Mouse (Mus musculus) lung, postnatal 0 days (tissue): Measurements from ENCODE around the gene Gm42674. TPM values are rescaled to one million over a fixed set of nuclear protein-coding genes. Genes with fewer than 3 reads are reported as not detected.

Source experiments
- ATAC-seq: fragments of 200-750 bp; cut with Nextera tagmentation; 2 replicates; pipeline ENCODE4 v1.8.0; 2017; ENCODE audit warnings: moderate library complexity
- DNase-seq: peaks from one replicate; pipeline ENCODE4 v3.0.0-alpha.2; 2016; ENCODE audit warnings: low spot score
- H3K27ac ChIP-seq: fragments of 300-500 bp; sonication (generic); 2 replicates; pipeline ENCODE4 v1.5.1; 2014; ENCODE audit warnings: antibody characterized with exemption, mild to moderate bottlenecking, low read length, mixed read lengths
- H3K27me3 ChIP-seq: fragments of 300-500 bp; sonication (generic); replicated peaks from 2 replicates; pipeline ENCODE4 v1.6.1; 2014; ENCODE audit warnings: low read length, mixed read lengths; ENCODE audit not compliant: insufficient read depth
- H3K36me3 ChIP-seq: fragments of 300-500 bp; sonication (generic); 2 replicates; pipeline ENCODE4 v1.6.1; 2014; ENCODE audit warnings: low read length, mixed read lengths; ENCODE audit not compliant: insufficient read depth
- H3K4me1 ChIP-seq: fragments of 300-500 bp; sonication (generic); 2 replicates; pipeline ENCODE4 v1.6.1; 2014; ENCODE audit warnings: antibody characterized with exemption, low read depth, low read length, mixed read lengths; ENCODE audit not compliant: insufficient read depth
- H3K4me2 ChIP-seq: fragments of 300-500 bp; sonication (generic); replicated peaks from 2 replicates; pipeline ENCODE4 v1.6.1; 2014; ENCODE audit warnings: low read depth, mild to moderate bottlenecking, low read length, moderate library complexity, mixed read lengths
- H3K4me3 ChIP-seq: fragments of 300-500 bp; sonication (generic); 2 replicates; pipeline ENCODE4 v1.5.1; 2014; ENCODE audit warnings: low read depth, low read length
- H3K9ac ChIP-seq: fragments of 300-500 bp; sonication (generic); replicated peaks from 2 replicates; pipeline ENCODE4 v1.6.1; 2014; ENCODE audit warnings: low read depth, mild to moderate bottlenecking
- H3K9me3 ChIP-seq: fragments of 300-500 bp; sonication (generic); 2 replicates; pipeline ENCODE4 v1.6.1; 2016; ENCODE audit warnings: low read length, mixed read lengths
- CTCF ChIP-seq: IDR thresholded peaks from 2 replicates; pipeline ENCODE4 v1.5.1; 2016; ENCODE audit warnings: antibody characterized with exemption, mild to moderate bottlenecking
- EP300 ChIP-seq: IDR thresholded peaks from 2 replicates; pipeline ENCODE4 v1.6.1; 2016; ENCODE audit warnings: antibody characterized with exemption, mild to moderate bottlenecking, control low read depth
- WGBS: fragments of 180-500 bp; shearing (Covaris S2); extraction: QIAGEN DNeasy Blood & Tissue Kit; methylation state at CpG from one replicate; pipeline ENCODE4 v1.1.7; 2014; 5-methylcytosine and 5-hydroxymethylcytosine counted together
- polyA plus RNA-seq: library from polyadenylated mRNA; unstranded; fragments of >200 nt; fragmentation: Nextera tagmentation; extraction: Ambion mirVana; gene quantifications from 2 replicates; pipeline ENCODE4 v1.2.1, GENCODE M21; 2015

The Gm42674 gene
- polyA plus RNA-seq, 1 experiment from 2014 or later: not detected

DNA sequence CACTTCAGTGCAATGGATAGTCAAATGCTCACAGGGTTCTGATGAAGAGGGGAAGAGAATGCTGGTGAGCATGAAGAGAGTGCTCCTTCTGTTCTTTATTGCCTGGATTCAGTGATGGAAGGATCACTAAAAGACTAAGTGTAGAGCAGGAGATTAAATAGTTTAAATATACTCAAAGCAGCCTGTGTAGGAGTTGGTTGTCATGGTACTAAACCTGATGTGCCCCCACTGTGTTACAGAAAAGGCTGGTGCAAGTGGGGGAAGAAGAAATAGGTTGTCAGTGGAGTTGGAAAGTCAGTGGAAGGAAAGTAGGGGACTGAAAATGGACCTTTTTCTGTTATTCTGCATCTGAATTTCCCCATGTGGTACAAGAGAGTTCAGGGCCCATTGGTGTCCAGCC, 47.3 kb downstream of the Gm42674 start:
- DNase-seq: no peak
- Histone ChIP-seq H3K9ac (no peak overlapping the region), H3K4me1 (no peaks in the 10 kb centered on the region), H3K9me3 (no peaks in the 10 kb centered on the region), H3K27me3 (no peaks in the 10 kb centered on the region), H3K4me3 (no peak overlapping the region), H3K4me2 (no peak overlapping the region), H3K27ac (no peak overlapping the region), H3K36me3 (no peaks in the 10 kb centered on the region)
- ATAC-seq: no peak
- TF ChIP-seq EP300: no peak
- TF ChIP-seq CTCF: no peak

DNA sequence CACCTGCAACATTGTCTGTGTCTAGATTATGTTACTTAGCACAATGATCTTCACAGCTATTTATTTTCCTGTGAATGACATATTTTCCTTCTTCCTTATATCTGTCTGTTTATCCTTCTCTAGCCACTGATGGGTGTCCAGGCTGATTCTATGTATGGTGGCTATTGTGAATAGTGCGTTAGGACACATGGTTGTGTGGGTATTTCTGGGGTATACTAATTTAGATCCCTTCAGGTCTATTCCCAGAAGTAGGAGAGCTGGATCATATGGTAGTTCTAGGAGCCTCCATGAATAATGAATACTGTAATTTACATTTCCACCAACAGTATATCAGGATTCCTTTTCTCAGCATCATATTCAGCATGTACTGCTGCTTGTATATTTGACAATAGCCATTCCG, 48.1 kb downstream of the Gm42674 start:
- Histone ChIP-seq H3K27ac (no peak overlapping the region), H3K36me3 (no peaks in the 10 kb centered on the region), H3K9ac (no peak overlapping the region), H3K27me3 (no peaks in the 10 kb centered on the region), H3K4me3 (no peak overlapping the region), H3K4me2 (no peak overlapping the region), H3K4me1 (no peaks in the 10 kb centered on the region), H3K9me3 (no peaks in the 10 kb centered on the region)
- no peak for TF ChIP-seq CTCF
- ATAC-seq (no peak), DNase-seq (no peak)
- 86% methylated on average over 2 of the region's 2 CpGs for WGBS

DNA sequence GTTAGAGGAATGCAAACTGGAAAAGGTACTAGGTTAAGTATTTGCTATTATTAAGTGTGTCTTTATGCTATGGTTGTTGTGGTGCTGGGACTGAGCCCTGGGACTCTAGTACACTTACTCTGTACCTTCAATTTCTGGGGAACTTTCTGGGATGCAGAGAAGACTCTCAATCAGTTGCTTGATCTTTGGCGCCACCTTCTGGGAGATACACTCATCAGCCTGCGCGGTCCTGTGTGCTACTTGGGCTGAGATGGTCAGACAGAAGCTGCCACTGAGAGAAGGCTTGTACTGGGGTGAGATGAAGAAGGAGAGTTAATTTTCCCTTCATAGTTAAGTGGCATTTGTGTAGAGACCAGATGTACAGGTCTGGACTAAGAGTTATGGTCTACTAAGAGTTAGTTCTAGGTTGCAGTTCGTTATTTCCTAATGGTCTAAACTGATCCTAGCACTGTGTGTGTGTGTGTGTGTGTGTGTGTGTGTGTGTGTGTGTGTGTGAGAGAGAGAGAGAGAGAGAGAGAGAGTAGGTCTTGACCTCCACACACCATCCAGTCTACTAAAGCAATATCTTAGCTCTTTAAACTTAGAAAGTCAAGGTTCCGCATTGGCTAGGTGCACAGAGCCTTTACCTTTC, 51.3 kb downstream of the Gm42674 start:
- TF ChIP-seq EP300 (no peak), CTCF (peak; percentile 91)
- no peak overlapping the region for H3K4me3 ChIP-seq
- H3K4me2 ChIP-seq: no peak overlapping the region
- peak; percentile 86 for DNase-seq
- WGBS: 34% methylated on average over 5 of the region's 5 CpGs
- no peak overlapping the region for H3K27ac ChIP-seq
- H3K4me1 ChIP-seq: no peaks in the 10 kb centered on the region
- H3K27me3 ChIP-seq: no peaks in the 10 kb centered on the region
- H3K36me3 ChIP-seq: no peaks in the 10 kb centered on the region
- no peak overlapping the region for H3K9ac ChIP-seq
- peak; percentile 69 for ATAC-seq
- H3K9me3 ChIP-seq: no peaks in the 10 kb centered on the region

GRCm38 (mm10) chr3:90653717-90654116, 52.0 kb downstream of the Gm42674 start, which contains the start of gene S100a7a:
S100a7a (plus strand) TSS chr3:90654017.
- Histone ChIP-seq H3K9me3 (no peaks in the 10 kb centered on the region), H3K9ac (no peak within 1 kb of the TSS), H3K27me3 (no peaks in the 10 kb centered on the region), H3K4me2 (no peak within 1 kb of the TSS), H3K36me3 (no peaks in the 10 kb centered on the region), H3K4me1 (no peaks in the 10 kb centered on the region), H3K4me3 (no peak within 1 kb of the TSS), H3K27ac (no peak within 1 kb of the TSS)
- ATAC-seq (no peak), DNase-seq (no peak)
- TF ChIP-seq EP300 (no peak), CTCF (no peak)

Other genes with a start within 250 kb of the Gm42674 start
- 16.0 and 18.0 TPM in 2 replicates for gene Slc27a3, start 212.0 kb upstream of the Gm42674 start, polyA plus RNA-seq
- gene Ints3, start 168.3 kb upstream of the Gm42674 start, polyA plus RNA-seq: 10.6 and 13.9 TPM in 2 replicates
- gene Npr1, start 136.0 kb upstream of the Gm42674 start, polyA plus RNA-seq: 30.0 and 35.8 TPM in 2 replicates
- 58.4 and 65.8 TPM in 2 replicates for gene Ilf2, start 125.8 kb upstream of the Gm42674 start, polyA plus RNA-seq
- 97.9 and 101 TPM in 2 replicates for gene Snapin, start 110.9 kb upstream of the Gm42674 start, polyA plus RNA-seq
- 85.8 and 87.8 TPM in 2 replicates for gene Chtop, start 92.4 kb upstream of the Gm42674 start, polyA plus RNA-seq
- 289 and 309 TPM in 2 replicates for gene S100a1, start 87.5 kb upstream of the Gm42674 start, polyA plus RNA-seq
- 159 and 167 TPM in 2 replicates for gene S100a13, start 87.5 kb upstream of the Gm42674 start, polyA plus RNA-seq
- 77.5 and 100 TPM in 2 replicates for gene S100a14, start 75.0 kb upstream of the Gm42674 start, polyA plus RNA-seq
- 368 and 387 TPM in 2 replicates for gene S100a16, start 64.7 kb upstream of the Gm42674 start, polyA plus RNA-seq
- gene S100a3, start 41.3 kb upstream of the Gm42674 start, polyA plus RNA-seq: 1.1 and 2.1 TPM in 2 replicates
- gene S100a2, start 11.7 kb upstream of the Gm42674 start, polyA plus RNA-seq: 0.66 TPM in 1 of 2 replicates, not detected in the other
- gene S100a4, start 1.9 kb downstream of the Gm42674 start, polyA plus RNA-seq: 18.4 and 24.3 TPM in 2 replicates
- not detected in 2 replicates for gene S100a5, start 6.6 kb downstream of the Gm42674 start, polyA plus RNA-seq
- 1,618 and 1,721 TPM in 2 replicates for gene S100a6, start 11.0 kb downstream of the Gm42674 start, polyA plus RNA-seq
- gene S100a7a, start 52.1 kb downstream of the Gm42674 start, polyA plus RNA-seq: 0.08 and 0.27 TPM in 2 replicates
- 332 and 333 TPM in 2 replicates for gene S100a8, start 67.1 kb downstream of the Gm42674 start, polyA plus RNA-seq
- gene S100a9, start 93.8 kb downstream of the Gm42674 start, polyA plus RNA-seq: 207 and 215 TPM in 2 replicates
- not detected in 2 replicates for gene Pglyrp4, start 125.0 kb downstream of the Gm42674 start, polyA plus RNA-seq
- gene Gm5849, start 176.0 kb downstream of the Gm42674 start, polyA plus RNA-seq: not detected in 2 replicates